Comparison of ENCODE assay signal across 22 mouse cellular contexts in the genomic region with DNA sequence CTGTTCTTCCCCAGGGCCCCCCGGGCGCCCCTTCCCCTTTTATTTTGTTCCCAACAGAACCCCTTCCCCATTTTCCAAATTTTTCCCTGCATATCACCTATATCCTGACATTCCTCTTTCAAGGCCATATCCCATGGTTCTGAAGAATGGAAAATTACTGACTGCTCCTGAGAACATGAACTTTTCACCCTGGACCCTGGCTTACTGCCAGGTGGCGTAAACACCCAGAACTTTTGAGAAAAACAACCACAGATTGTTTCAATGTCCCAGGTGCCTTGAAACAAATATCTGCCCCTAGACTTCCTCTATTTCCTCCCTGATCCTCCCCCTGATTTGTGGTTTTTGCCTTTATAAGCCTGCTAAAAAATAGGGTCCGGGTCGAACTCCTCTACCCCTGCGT. TPM values are rescaled to one million over a fixed set of nuclear protein-coding genes. Genes with fewer than 3 reads are reported as not detected.
"Had no signal": no experiment of that assay in that cellular context is flagged by ENCODE, and none has a peak within 500 bp of the region (broad histone marks: within the 10 kb centered on the region; RNA-seq: fewer than 3 reads in every experiment).

No protein-coding gene starts in this region.

- DNase-seq: liver, embryonic 13.5 days; liver, postnatal 0 days; lung, postnatal 36 days; right cerebral cortex, postnatal 14 days; thymus, adult 2 months; thymus, postnatal 25 days had no signal

- H3K36me3 ChIP-seq: limb, embryonic 10.5 days; liver, embryonic 13.5 days; midbrain, embryonic 13.5 days; stomach, embryonic 15.5 days had no signal

- H3K4me3 ChIP-seq: limb, embryonic 10.5 days; liver, embryonic 13.5 days; midbrain, embryonic 13.5 days; stomach, embryonic 15.5 days had no signal

- H3K27ac ChIP-seq: limb, embryonic 10.5 days; liver, embryonic 13.5 days; midbrain, embryonic 13.5 days; stomach, embryonic 15.5 days had no signal

- H3K4me1 ChIP-seq: limb, embryonic 10.5 days; liver, embryonic 13.5 days; midbrain, embryonic 13.5 days; stomach, embryonic 15.5 days had no signal

- H3K9ac ChIP-seq: liver, embryonic 13.5 days; liver, postnatal 0 days; midbrain, embryonic 13.5 days; stomach, embryonic 15.5 days had no signal

- ATAC-seq: inflammation-experienced regulatory T-cells, adult 6 months; intestine, postnatal 0 days; liver, postnatal 0 days; midbrain, embryonic 13.5 days had no signal

- H3K27me3 ChIP-seq: liver, embryonic 13.5 days; midbrain, embryonic 13.5 days; stomach, embryonic 15.5 days had no signal

RNA-seq across cellular contexts. Expression of a gene that starts 22.9 kb away (rescaled TPM):
- total RNA-seq: layer of hippocampus, postnatal 14 days; left cerebral cortex, adult 18-20 months; left cerebral cortex, postnatal 10 days; megakaryocyte progenitor cell, adult 5-6 weeks; midbrain, postnatal 0 days had no signal
- polyA plus RNA-seq: inflammation-experienced regulatory T-cells, adult 6 months; intestine, postnatal 0 days; large intestine, adult 2 months; limb, embryonic 10.5 days; limb, embryonic 14.5 days; liver, embryonic 13.5 days; liver, postnatal 0 days; lung, embryonic 16.5 days; midbrain, embryonic 13.5 days; midbrain, postnatal 0 days; neural tube, embryonic 14.5 days; spleen, adult 2 months; stomach, embryonic 15.5 days; thymus, adult 2 months; urinary bladder, adult 2 months had no signal
